Mouse (Mus musculus): ENCODE measurements around the gene Orai2.
"Not testable (repeated sequence)": the region's sequence is repeated elsewhere in the genome, so short reads cannot be mapped to it uniquely, and the experiment has no call there.

Orai2 gene

GRCm38 (mm10) chr5:136170512-136171362 lies at the start of gene Orai2:
Orai2 (minus strand) TSS chr5:136170713.
- DNase-seq, result peak; percentile 86

- no peak for DNase-seq
Measured at GRCm38 (mm10) chr5:136218585-136218984, 48.1 kb upstream of the Orai2 start.

GRCm38 (mm10) chr5:136217932-136218381 lies 47.4 kb upstream of the Orai2 start:
- DNase-seq, result no peak

DNA sequence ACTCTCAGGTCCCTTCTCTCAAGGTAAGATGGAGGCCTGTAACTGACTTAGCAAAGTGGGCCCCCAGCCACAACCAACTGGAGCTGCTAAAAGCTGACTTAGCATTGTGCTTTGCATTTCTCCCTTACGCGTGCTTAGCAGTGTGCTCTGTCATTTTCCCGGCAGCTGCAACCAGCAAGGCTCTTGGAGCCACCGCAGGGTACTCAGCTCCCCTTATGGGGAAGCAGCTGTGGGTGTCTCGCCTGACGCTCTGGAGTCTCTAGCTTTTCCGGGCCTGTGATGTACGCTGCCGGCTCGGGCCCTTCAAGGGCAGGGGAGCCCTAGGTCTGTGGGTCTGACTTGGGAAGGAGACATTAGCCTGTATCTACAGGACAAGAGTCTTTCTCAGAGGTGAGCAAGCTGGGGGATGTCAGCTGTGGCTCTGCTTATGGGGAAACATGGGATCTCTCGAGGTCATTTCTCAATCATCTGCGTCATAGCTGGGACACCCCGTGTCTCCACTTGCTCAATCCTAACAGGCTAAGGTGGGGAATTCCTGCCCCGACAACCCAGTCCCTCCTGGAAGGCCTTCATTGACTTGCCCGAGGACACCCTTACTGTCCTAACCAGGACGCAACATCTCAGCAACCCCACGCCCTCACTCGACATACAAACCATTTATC lies 46.6 kb upstream of the Orai2 start:
- DNase-seq, result peak; percentile 29 to 42

- DNase-seq, result peak; percentile 37 to 47
Measured at GRCm38 (mm10) chr5:136215958-136216357, 45.4 kb upstream of the Orai2 start.

- no peak for DNase-seq
Measured at GRCm38 (mm10) chr5:136215211-136215610, 44.7 kb upstream of the Orai2 start.

GRCm38 (mm10) chr5:136213716-136214115 lies 43.2 kb upstream of the Orai2 start:
- peak in 1 of 2 experiments; percentile 30 for DNase-seq

DNA sequence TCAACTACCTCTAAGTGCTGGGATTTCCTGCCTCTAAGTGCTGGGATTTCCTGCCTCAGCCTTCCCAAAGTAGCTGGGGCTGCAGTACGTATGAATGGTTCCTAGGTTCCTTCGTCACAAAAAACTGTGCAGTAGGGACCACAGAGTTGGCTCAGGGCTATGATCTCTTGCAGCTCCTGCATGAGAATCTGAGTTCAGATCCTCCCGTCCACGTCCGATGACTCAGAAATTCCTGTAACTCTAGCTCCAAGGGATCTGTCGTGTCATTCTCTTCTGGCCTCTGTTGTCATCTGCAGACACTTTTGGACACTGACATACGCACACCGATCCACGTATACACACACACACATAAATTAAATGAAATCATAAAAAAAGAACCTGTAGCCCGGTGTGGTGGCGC lies 42.2 kb upstream of the Orai2 start:
- no peak for DNase-seq

DNA sequence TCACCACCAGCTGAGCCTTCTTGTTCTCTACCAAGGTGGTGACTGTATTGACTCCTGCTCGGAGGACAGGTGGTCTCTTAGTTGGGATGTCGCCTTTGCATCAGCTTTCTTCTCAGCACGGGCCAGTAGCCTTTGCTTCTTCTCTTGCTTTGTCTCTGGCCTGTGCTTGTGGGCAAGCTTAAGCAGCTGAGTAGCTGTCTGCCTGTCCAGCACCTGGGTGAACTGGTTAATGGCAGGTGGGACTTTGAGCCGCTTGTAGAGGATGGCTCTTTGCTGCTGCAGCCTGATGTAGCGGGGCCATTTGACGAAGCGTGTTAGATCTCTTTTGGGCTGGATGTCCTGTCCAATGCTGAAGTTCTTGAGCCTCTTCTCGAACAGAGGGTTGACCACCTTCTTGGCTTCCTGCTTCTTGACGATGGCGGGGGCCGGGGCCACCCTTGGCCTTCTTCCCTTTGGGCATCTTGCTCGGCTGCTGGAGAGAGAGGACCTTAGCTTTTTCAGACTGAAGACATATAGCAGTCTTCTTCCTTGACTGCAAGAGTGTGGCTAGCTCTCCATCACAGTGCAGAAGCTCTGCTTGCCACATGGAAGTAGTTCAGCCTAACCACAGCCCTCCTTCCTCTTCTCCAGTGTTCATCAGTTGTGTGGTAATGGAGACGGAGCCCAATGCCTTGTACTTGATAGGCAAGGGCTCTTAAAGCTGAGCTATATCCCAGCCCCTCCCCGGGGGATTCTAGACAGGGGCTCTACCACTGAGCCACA lies 41.0 kb upstream of the Orai2 start:
- DNase-seq, result not testable (repeated sequence)

- DNase-seq, result no peak
Measured at GRCm38 (mm10) chr5:136210549-136210948, 40.0 kb upstream of the Orai2 start.

DNA sequence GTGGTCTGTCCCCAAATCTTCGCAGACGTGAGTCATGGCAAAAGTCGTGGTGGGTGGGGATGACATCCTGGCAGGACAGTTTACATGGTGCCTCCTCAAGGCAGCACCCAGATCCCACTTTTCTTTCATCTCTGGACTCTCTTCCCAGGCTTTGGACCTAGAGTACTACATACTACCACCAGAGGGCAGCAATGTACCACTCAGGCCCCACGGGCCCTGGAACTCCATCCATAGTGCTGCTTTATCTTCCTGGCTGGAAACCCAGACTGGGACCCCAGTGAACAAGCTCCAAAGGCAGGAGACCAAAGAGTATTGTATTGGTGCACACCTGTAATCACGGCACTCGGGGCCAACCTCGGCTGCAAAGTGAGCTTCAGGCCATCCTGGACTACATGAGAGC lies 31.3 kb upstream of the Orai2 start:
- DNase-seq, result peak; percentile 46 to 63

DNA sequence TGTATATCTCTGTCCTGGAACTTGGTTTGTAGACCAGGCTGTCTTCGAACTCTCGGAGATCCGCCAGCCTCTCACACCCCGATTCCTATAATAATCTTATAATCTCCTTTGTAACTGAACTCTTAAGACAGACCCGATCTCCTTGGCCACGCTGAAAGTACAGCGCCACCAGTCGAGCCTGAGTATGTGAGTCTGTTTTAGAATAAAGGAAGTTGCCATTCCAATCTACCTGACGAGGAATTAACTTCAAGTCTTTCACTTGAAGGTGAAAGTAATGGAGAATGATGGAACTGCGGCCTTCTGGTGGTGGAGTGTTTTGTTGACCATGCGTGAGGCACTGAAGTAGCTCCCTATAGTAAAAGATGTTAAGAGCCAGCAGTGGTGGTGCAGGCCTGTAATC lies 29.0 kb upstream of the Orai2 start:
- DNase-seq, result no peak

DNA sequence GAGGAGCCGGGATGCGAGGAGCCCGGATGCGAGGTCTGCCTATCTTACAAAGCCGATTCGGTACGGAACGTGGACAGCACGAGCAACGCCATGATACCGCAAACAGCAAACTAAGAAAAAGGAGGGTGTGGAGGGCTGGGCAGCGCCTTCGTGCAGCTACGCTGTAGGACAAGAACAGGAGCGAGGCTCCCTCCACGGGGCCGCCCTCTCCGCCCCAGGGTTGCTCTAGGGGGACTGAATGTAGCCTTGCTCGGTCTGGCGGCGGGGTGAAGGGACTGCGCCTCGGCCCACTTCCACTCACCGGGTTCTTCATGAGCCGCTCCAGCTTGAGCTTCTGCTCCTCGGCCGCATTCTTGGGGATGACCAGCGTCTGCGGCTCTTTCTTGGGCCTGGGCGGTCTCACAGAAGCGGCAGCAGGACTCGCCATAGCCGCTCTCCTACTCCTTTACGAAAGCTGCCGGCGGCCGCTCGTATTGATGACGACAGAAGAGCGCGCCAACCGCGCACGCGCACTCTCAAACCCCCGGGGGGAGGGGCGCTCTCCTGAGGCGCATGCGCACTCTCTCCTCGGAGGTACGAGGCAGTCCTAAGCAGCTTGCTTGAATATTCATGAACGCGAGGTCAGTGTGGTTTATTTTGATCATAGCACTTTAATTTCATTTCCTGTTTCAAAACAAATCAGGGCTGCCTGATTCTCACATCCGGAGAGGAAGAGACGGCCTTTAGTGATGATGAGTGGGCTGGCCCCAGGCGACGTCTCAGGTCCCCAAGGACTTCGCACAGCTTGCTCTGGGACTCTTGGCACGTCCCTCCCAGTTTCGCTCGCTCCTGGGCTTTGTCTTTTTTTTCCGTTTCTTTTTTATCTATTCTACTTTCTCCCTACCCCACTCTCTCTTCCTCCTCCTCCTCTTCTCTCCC lies 28.2 kb upstream of the Orai2 start, which contains the start of gene Prkrip1:
Gene Prkrip1, minus strand, starts transcription at position 490 of the 918 bp plus-strand sequence.
- DNase-seq, result peak; percentile 91 to 92

DNA sequence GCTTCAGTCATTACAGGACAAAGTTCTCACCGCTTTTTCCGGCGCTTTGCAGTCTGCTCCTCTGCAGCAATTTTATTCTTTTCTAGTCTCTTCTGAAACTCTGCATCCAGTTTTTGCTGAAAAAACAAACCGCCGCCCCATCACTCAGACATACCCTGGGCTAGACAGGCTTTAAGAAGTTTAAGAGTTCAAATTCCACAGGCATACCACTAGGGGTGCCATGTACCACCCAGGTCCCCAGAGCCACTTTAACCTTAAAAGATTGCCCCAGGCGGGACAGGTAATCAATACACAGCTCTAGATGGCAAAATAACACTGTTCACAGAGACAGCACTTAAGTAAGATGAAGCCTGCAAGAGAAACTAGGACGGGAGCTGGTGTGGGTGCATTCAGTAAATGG lies 21.4 kb upstream of the Orai2 start:
- DNase-seq, result no peak

GRCm38 (mm10) chr5:136186723-136187122 lies 16.2 kb upstream of the Orai2 start:
- DNase-seq, result peak; percentile 61 to 67

DNA sequence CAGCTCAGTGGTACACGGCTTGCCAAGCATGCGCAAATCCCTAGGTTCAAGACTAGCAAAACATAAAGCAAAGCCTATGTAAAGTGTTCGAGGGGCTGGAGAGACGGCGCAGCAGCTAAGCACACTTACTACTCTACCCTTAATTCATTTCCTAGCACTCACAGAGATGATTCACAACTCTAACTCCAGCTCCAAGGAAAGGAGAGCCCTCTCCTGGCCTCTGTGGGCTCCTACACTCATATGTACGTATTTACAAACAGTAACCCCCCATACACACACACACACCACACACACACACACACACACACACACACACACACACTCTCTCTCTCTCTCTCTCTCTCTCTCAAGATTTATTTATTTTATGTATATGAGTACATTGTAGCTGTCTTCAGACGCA lies 13.3 kb upstream of the Orai2 start:
- no peak for DNase-seq

DNA sequence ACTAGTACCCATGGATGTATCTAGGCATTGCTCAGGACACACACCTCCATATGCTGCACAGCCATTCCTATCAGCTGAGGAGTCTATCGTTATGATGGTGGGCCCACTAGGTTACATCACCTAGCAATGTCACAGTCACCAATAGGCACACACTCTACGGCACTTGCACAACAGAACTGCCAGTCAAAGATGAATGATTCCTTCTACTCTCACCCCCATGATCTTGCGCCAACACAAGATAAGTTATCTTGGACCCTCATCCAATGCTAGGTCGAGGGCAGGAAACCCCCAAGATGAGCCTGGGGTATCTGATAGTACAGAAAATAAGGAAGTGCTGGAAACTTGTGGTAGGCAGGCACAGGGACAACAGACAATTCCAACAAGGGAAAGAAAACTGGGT lies 12.3 kb upstream of the Orai2 start:
- DNase-seq, result no peak

DNA sequence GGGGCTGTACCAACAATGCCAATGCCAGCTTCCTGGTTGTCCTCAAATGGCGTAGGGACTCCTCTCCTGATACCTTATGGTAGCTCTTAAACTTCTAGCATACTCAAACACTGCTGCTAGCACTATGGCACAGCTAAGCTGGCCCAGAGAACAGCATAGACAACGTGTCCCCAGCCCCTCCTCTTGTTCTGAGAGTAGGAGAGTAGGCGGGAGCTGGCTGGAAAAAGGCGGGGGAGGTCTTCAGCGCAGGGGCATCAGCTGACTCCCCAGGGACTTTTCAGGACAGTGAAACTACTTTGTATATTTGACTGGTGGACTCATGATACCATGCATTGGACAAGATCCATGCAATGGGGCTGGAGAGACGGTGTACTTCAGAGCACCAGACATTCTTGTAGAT lies 11.5 kb upstream of the Orai2 start:
- DNase-seq, result no peak

DNA sequence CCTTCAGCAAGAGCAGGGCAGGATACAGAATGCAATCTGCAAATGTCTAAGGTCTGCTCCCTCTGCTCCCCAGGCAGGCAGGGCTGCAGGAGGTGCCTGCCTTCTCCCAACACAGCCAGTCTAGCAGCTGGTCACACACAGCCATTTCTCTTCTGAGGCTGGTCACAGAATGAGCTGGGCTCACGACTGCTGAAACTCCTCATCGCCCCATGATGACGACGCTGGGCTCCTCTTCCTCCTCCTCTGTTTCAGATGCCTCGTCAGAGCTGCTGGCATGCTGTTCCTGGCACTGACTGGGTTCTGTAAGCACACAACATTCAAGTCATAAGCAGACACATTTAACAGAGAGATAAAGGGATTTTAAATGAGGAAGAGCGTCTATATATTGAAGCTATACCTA lies 10.7 kb upstream of the Orai2 start:
- DNase-seq, result no peak

GRCm38 (mm10) chr5:136179594-136179993 lies 9.1 kb upstream of the Orai2 start:
- DNase-seq, result peak in 1 of 2 experiments; percentile 46

GRCm38 (mm10) chr5:136173606-136174463 lies 3.3 kb upstream of the Orai2 start:
- DNase-seq, result peak; percentile 92 to 95
